Mouse (Mus musculus) kidney, adult 2 months (tissue): ENCODE results near the gene Gm42421. TPM values are rescaled to one million over a fixed set of nuclear protein-coding genes. Genes with fewer than 3 reads are reported as not detected.
A peak's percentile ranks its signal among the peaks of the same experiment; 100 is the strongest.

Experiments
- DNase-seq: peaks from one replicate; pipeline ENCODE4 v3.0.0; 2021
- H3K27ac ChIP-seq: fragments of 200-500 bp; 2 replicates; pipeline ENCODE4 v1.5.1; 2012; ENCODE audit warnings: low read depth, low read length, control low read depth, inconsistent platforms; ENCODE audit not compliant: insufficient read depth
- H3K27me3 ChIP-seq: fragments of 200-500 bp; replicated peaks from 2 replicates; pipeline ENCODE4 v1.6.1; 2012; ENCODE audit warnings: mild to moderate bottlenecking, moderate library complexity, low read length, inconsistent platforms; ENCODE audit not compliant: control insufficient read depth, insufficient read depth
- H3K36me3 ChIP-seq: fragments of 200-500 bp; 2 replicates; pipeline ENCODE4 v1.6.1; 2012; ENCODE audit warnings: mild to moderate bottlenecking, moderate library complexity, low read length, inconsistent platforms; ENCODE audit not compliant: control insufficient read depth, insufficient read depth
- H3K4me1 ChIP-seq: fragments of 200-500 bp; 2 replicates; pipeline ENCODE4 v1.6.1; 2011; ENCODE audit warnings: low read length; ENCODE audit not compliant: control insufficient read depth, insufficient read depth
- H3K4me3 ChIP-seq: fragments of 200-500 bp; 2 replicates; pipeline ENCODE4 v1.5.1; 2011; ENCODE audit warnings: mild to moderate bottlenecking, low read depth, low read length, control low read depth; ENCODE audit not compliant: insufficient read depth
- CTCF ChIP-seq: fragments of 200-500 bp; conservative IDR thresholded peaks from 2 replicates; pipeline ENCODE4 v1.5.1; 2011; ENCODE audit warnings: low read depth, mild to moderate bottlenecking, control low read depth, low read length, moderate library complexity, mixed read lengths; ENCODE audit not compliant: insufficient read depth, insufficient read length
- POLR2A ChIP-seq: fragments of 200-500 bp; IDR thresholded peaks from one replicate; pipeline ENCODE4 v1.6.1; 2011; ENCODE audit warnings: low read depth, low read length, control low read depth
- WGBS: fragments of 180-500 bp; shearing (Covaris S2); methylation state at CpG from one replicate; pipeline ENCODE4 v1.1.7; 2018; 5-methylcytosine and 5-hydroxymethylcytosine counted together
- polyA plus RNA-seq: library from polyadenylated mRNA; depleted of rRNA; stranded (reverse); fragments of >200 nt; gene quantifications from 2 replicates; pipeline ENCODE4 v1.2.3, GENCODE M21; 2012

Gene Gm42421
- polyA plus RNA-seq, 1 experiment = not detected

- peaks cover 3% of the 10 kb centered on the region; the same call in 1 of the 2 replicates for H3K4me1 ChIP-seq
- TF ChIP-seq CTCF = no peak
- TF ChIP-seq POLR2A = no peak
- H3K4me3 ChIP-seq = no peak overlapping the region
- no peak for DNase-seq
- 83% methylated on average over 4 of the region's 4 CpGs for WGBS
- H3K27me3 ChIP-seq = no peaks in the 10 kb centered on the region
- no peaks in the 10 kb centered on the region for H3K36me3 ChIP-seq
- H3K27ac ChIP-seq = no peak overlapping the region
These were observed 24.2 kb upstream of the Gm42421 start for GRCm38 (mm10) chr5:143903813-143904212.

- no peak for DNase-seq
- TF ChIP-seq POLR2A (no peak), CTCF (no peak)
- Histone ChIP-seq H3K4me3 (no peak overlapping the region), H3K27ac (no peak overlapping the region), H3K27me3 (no peaks in the 10 kb centered on the region), H3K36me3 (no peaks in the 10 kb centered on the region), H3K4me1 (peaks cover 3% of the 10 kb centered on the region; the same call in 1 of the 2 replicates)
- WGBS = 79% methylated on average over 8 of the region's 8 CpGs
These were observed 21.5 kb upstream of the Gm42421 start for GRCm38 (mm10) chr5:143906429-143906828.

GRCm38 (mm10) chr5:143908926-143909325 lies 19.0 kb upstream of the Gm42421 start:
- H3K27ac ChIP-seq = peak overlapping the region; percentile 86
- no peak for DNase-seq
- H3K36me3 ChIP-seq = no peaks in the 10 kb centered on the region
- H3K27me3 ChIP-seq = no peaks in the 10 kb centered on the region
- TF ChIP-seq POLR2A (no peak), CTCF (no peak)
- 1% methylated on average over 9 of the region's 9 CpGs for WGBS
- peaks cover 3% of the 10 kb centered on the region; the same call in 1 of the 2 replicates for H3K4me1 ChIP-seq
- H3K4me3 ChIP-seq = peak overlapping the region; percentile 97

- TF ChIP-seq CTCF = no peak
- TF ChIP-seq POLR2A = peak; percentile 33
These were observed 18.3 kb upstream of the Gm42421 start, which contains the start of the genes Aimp2 and Pms2 for GRCm38 (mm10) chr5:143909417-143910400. Gene Aimp2 (minus strand): TSS chr5:143909847. Gene Pms2 (plus strand): TSS chr5:143909964.

GRCm38 (mm10) chr5:143916221-143916620 lies 11.8 kb upstream of the Gm42421 start:
- TF ChIP-seq POLR2A (no peak), CTCF (no peak)
- Histone ChIP-seq H3K4me3 (no peak overlapping the region), H3K4me1 (no peaks in the 10 kb centered on the region), H3K27me3 (no peaks in the 10 kb centered on the region), H3K27ac (no peak overlapping the region), H3K36me3 (no peaks in the 10 kb centered on the region; the same call in 1 of the 2 replicates)
- DNase-seq = no peak
- 93% methylated on average over 9 of the region's 9 CpGs for WGBS

More at GRCm38 (mm10) chr5:143909417-143910400, 18.3 kb upstream of the Gm42421 start, which contains the start of the genes Aimp2 and Pms2:
- no peaks in the 10 kb centered on the region for H3K36me3 ChIP-seq
- DNase-seq = peak; percentile 99
- no peaks in the 10 kb centered on the region for H3K27me3 ChIP-seq
- H3K4me1 ChIP-seq = peaks cover 3% of the 10 kb centered on the region; the same call in 1 of the 2 replicates
- peak within 1 kb of the TSS; percentile 86 for H3K27ac ChIP-seq
- peak within 1 kb of the TSS; percentile 97 for H3K4me3 ChIP-seq
- under 1% methylated on average over 70 of the region's 70 CpGs for WGBS

GRCm38 (mm10) chr5:143917418-143917817 lies 10.6 kb upstream of the Gm42421 start:
- peaks cover 2% of the 10 kb centered on the region for H3K36me3 ChIP-seq
- peak; percentile 79 for DNase-seq
- no peak for TF ChIP-seq POLR2A
- TF ChIP-seq CTCF = peak; percentile 75
- H3K4me3 ChIP-seq = no peak overlapping the region
- H3K27ac ChIP-seq = no peak overlapping the region
- H3K27me3 ChIP-seq = no peaks in the 10 kb centered on the region
- 27% methylated on average over 5 of the region's 5 CpGs for WGBS
- no peaks in the 10 kb centered on the region for H3K4me1 ChIP-seq

- Histone ChIP-seq H3K36me3 (peaks cover 2% of the 10 kb centered on the region), H3K27ac (no peak overlapping the region), H3K27me3 (no peaks in the 10 kb centered on the region), H3K4me1 (no peaks in the 10 kb centered on the region), H3K4me3 (no peak overlapping the region)
- TF ChIP-seq CTCF = no peak
- TF ChIP-seq POLR2A = no peak
- DNase-seq = no peak
- 94% methylated on average over 3 of the region's 3 CpGs for WGBS
These were observed 9.9 kb upstream of the Gm42421 start for GRCm38 (mm10) chr5:143918120-143918519.
